Mouse (Mus musculus) central nervous system, embryonic 11.5 days (tissue): ENCODE data around the gene Tax1bp3. TPM values are rescaled to one million over a fixed set of nuclear protein-coding genes. Genes with fewer than 3 reads are reported as not detected.

Experiments
- polyA plus RNA-seq: library from polyadenylated mRNA; depleted of rRNA; stranded (reverse); fragments of >200 nt; gene quantifications from 2 replicates; pipeline ENCODE4 v1.2.3, GENCODE M21; 2012; rRNA removed

Gene Tax1bp3
- 36.6 and 91.2 TPM in 2 replicates for polyA plus RNA-seq

GRCm38 (mm10) chr11:73176608-73177508, at the start of gene Tax1bp3, which contains the start of gene Emc6:
Tax1bp3 (plus strand) TSS chr11:73177083.
Emc6 (minus strand) TSS chr11:73177037.

GRCm38 (mm10) chr11:73137591-73138501, 39.0 kb upstream of the Tax1bp3 start, which contains the start of gene Haspin:
Haspin (minus strand) TSS chr11:73138294.

DNA sequence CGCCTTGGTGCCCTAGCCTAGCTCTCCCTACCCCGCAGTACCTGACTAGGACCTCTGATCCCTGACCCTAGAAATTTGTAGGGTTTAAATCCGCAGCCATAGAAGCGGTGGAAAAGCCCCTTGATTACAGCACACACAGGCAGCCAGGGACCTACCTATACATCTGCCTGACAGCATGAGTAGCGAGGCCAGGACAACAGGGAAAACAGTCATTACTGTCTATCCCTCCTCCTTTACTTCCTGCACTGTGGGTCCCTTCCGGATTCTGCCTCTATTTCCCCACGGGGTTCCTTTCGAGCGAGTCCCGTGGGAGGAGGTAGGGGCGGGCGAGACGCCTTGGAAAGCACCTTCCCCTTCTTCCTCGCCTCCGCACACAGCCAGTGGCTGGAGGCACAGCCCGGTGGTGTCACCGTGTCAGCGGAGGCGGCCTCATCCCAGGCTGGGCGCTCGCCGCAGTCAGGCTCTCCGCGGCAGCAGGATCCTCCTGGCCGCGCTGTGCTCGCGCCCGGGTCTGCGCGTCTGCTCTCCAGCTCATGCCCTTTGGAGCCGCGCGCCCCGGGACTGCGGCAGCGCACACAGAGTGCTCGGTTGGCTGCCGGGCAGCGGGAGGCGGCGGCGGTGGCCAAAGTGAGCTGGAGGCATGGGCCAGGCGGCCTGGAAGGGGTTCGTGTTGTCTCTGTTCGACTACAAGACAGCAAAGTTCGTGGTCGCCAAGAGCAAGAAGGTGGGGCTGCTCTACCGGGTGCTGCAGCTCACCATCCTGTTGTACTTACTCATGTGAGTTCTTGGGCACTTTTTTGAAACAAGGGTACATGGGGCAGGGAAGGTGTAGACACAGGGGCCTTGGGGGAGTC, 16.7 kb upstream of the Tax1bp3 start, which contains the start of gene P2rx5:
P2rx5 (plus strand) TSS at position 465 of the 854 bp plus-strand sequence.

DNA sequence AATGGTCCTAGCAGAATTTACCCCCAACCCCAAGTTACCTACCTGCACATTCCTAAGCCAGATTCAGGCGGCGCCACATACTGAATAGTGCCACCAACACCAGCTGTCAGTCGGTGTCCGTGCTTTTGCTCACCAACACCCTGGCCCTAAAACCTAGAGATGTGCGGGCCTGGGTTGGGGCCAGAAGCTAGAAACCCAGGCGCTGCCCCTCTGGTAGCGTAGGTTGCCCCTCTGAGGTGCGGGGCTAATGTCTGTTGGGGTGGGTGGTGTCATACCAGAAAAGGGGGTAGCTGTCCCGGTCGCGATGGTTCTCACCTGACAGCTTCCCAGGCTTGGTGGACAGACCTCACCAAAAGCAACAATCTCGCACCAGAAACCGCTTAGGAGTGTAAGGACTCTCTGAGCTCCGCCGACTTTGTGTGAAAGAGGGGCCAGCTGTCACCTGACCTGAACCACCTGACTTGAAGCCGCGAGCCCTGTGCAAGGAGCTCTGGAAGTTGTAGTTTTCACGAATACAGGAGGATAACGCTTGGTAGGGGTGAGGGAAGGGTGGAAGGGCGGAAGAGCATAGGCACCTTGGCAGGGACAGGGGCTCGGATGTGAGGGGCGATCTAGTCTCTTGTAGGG, 21.8 kb downstream of the Tax1bp3 start, which contains the start of gene Ctns:
Ctns (minus strand) TSS at position 440 of the 627 bp plus-strand sequence.

DNA sequence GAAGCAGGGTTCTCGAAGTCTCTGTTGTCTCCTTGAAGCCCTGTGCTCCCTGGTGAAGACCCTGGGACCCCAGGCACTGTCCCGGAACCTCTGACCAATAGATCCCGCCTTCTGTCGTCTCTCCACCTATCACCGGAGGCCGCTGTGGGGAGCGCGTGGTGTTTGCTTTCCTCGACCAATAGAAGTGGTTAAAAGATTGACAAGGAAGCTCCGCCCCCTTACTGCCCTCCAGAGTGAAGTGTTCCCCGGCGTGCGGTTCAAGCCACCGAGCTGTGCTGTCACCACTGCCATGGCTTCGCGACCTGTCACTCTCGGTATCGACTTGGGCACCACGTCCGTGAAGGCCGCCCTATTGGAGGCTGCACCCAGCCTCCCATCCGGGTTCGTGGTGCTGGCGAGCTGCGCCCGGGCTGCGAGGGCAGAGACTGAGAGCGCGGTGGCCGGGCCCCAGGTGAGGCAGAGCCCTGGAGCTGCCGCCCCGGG, 22.4 kb downstream of the Tax1bp3 start, which contains the start of gene Shpk:
Shpk (plus strand) TSS at position 231 of the 483 bp plus-strand sequence.

Other genes with a start within 250 kb of the Tax1bp3 start
- gene Atp2a3, start 215.9 kb upstream of the Tax1bp3 start, polyA plus RNA-seq, result 2.1 and 2.4 TPM in 2 replicates
- 1.2 and 1.7 TPM in 2 replicates for gene P2rx1, start 178.0 kb upstream of the Tax1bp3 start, polyA plus RNA-seq
- gene Camkk1, start 158.1 kb upstream of the Tax1bp3 start, polyA plus RNA-seq, result 5.3 and 7.2 TPM in 2 replicates
- gene Ncbp3, start 129.3 kb upstream of the Tax1bp3 start, polyA plus RNA-seq, result 9.6 and 11.2 TPM in 2 replicates
- 0.08 and 0.09 TPM in 2 replicates for gene Itgae, start 86.5 kb upstream of the Tax1bp3 start, polyA plus RNA-seq
- gene Haspin, start 38.8 kb upstream of the Tax1bp3 start, polyA plus RNA-seq, result 7.2 and 8.3 TPM in 2 replicates
- 0.28 and 0.30 TPM in 2 replicates for gene P2rx5, start 16.7 kb upstream of the Tax1bp3 start, polyA plus RNA-seq
- 54.9 and 65.4 TPM in 2 replicates for gene Emc6, start within 50 bp of the Tax1bp3 start, polyA plus RNA-seq
- gene Ctns, start 22.0 kb downstream of the Tax1bp3 start, polyA plus RNA-seq, result 12.3 and 21.2 TPM in 2 replicates
- 0.91 and 1.5 TPM in 2 replicates for gene Shpk, start 22.4 kb downstream of the Tax1bp3 start, polyA plus RNA-seq
- 0.04 and 0.05 TPM in 2 replicates for gene Trpv1, start 57.2 kb downstream of the Tax1bp3 start, polyA plus RNA-seq
- gene Trpv3, start 90.3 kb downstream of the Tax1bp3 start, polyA plus RNA-seq, result 0.01 and 0.06 TPM in 2 replicates
- gene Aspa, start 152.5 kb downstream of the Tax1bp3 start, polyA plus RNA-seq, result 0.25 and 0.46 TPM in 2 replicates
- not detected in 2 replicates for gene Gm49340, start 152.7 kb downstream of the Tax1bp3 start, polyA plus RNA-seq
- 0.13 TPM in 1 of 2 replicates, not detected in the other for gene Spata22, start 152.7 kb downstream of the Tax1bp3 start, polyA plus RNA-seq
- gene Olfr20, start 173.7 kb downstream of the Tax1bp3 start, polyA plus RNA-seq, result not detected in 2 replicates
- not detected in 2 replicates for gene Olfr376, start 194.2 kb downstream of the Tax1bp3 start, polyA plus RNA-seq
- gene Olfr1, start 222.5 kb downstream of the Tax1bp3 start, polyA plus RNA-seq, result not detected in 2 replicates